Comparison of ENCODE assay signal across 19 mouse cellular contexts in genomic region chr1:54871321-54871720, GRCm38 (mm10). TPM values are rescaled to one million over a fixed set of nuclear protein-coding genes. Genes with fewer than 3 reads are reported as not detected.
A peak's percentile ranks its signal among the peaks of the same experiment; 100 is the strongest.
DNase-seq lines count a peak whose midpoint lies in the region; ATAC-seq lines count a peak whose summit lies in the region.
"Had no signal": no experiment of that assay in that cellular context is flagged by ENCODE, and none has a peak within 500 bp of the region (broad histone marks: within the 10 kb centered on the region; RNA-seq: fewer than 3 reads in every experiment).

No protein-coding gene starts in this region.

- WGBS in midbrain, embryonic 11.5 days, result 94% methylated on average over 1 of the region's 1 CpGs
- 88% methylated on average over 1 of the region's 1 CpGs for WGBS in intestine, embryonic 16.5 days

- no peak overlapping the region for H3K4me3 ChIP-seq in midbrain, embryonic 11.5 days (ENCODE audit: low read depth, low read length)
- H3K4me3 ChIP-seq in intestine, embryonic 16.5 days (ENCODE audit: low read length), result no peak overlapping the region
- H3K4me3 ChIP-seq: embryonic facial prominence, embryonic 13.5 days; hindbrain, embryonic 10.5 days; midbrain, embryonic 10.5 days; neural tube, embryonic 12.5 days had no signal

- no peaks in the 10 kb centered on the region for H3K36me3 ChIP-seq in midbrain, embryonic 11.5 days (ENCODE audit: control insufficient read depth, insufficient read depth, low read length)
- no peaks in the 10 kb centered on the region for H3K36me3 ChIP-seq in intestine, embryonic 16.5 days (ENCODE audit: control insufficient read depth, insufficient read depth, low read length)
- H3K36me3 ChIP-seq: embryonic facial prominence, embryonic 13.5 days; hindbrain, embryonic 10.5 days; midbrain, embryonic 10.5 days; neural tube, embryonic 12.5 days had no signal

- H3K27ac ChIP-seq in midbrain, embryonic 11.5 days (ENCODE audit: low read depth, low read length), result no peak overlapping the region
- H3K27ac ChIP-seq in intestine, embryonic 16.5 days (ENCODE audit: low read length), result no peak overlapping the region
- H3K27ac ChIP-seq: embryonic facial prominence, embryonic 13.5 days; hindbrain, embryonic 10.5 days; midbrain, embryonic 10.5 days; neural tube, embryonic 12.5 days had no signal

- H3K9ac ChIP-seq in midbrain, embryonic 11.5 days (ENCODE audit: low read length), result no peak overlapping the region
- H3K9ac ChIP-seq in intestine, embryonic 16.5 days (ENCODE audit: low read depth, low read length), result no peak overlapping the region
- H3K9ac ChIP-seq: embryonic facial prominence, embryonic 13.5 days; neural tube, embryonic 12.5 days had no signal

- peaks cover 9% of the 10 kb centered on the region for H3K4me1 ChIP-seq in midbrain, embryonic 11.5 days (ENCODE audit: control insufficient read depth, insufficient read depth, low read length)
- 0 out of 2 replicates have a peak, but pooled peaks cover 4% of the 10 kb centered on the region for H3K4me1 ChIP-seq in intestine, embryonic 16.5 days (ENCODE audit: control insufficient read depth, insufficient read depth, low read length)
- H3K4me1 ChIP-seq: neural tube, embryonic 12.5 days had no signal

- no peaks in the 10 kb centered on the region for H3K27me3 ChIP-seq in midbrain, embryonic 11.5 days (ENCODE audit: control insufficient read depth, insufficient read depth, low read length)
- H3K27me3 ChIP-seq in intestine, embryonic 16.5 days (replicated peaks; ENCODE audit: control insufficient read depth, insufficient read depth, low read length), result no peaks in the 10 kb centered on the region
- H3K27me3 ChIP-seq: CH12.LX; embryonic facial prominence, embryonic 13.5 days; neural tube, embryonic 12.5 days had no signal

- no peaks in the 10 kb centered on the region for H3K9me3 ChIP-seq in midbrain, embryonic 11.5 days (ENCODE audit: control insufficient read depth, low read length)
- no peaks in the 10 kb centered on the region for H3K9me3 ChIP-seq in intestine, embryonic 16.5 days (ENCODE audit: control insufficient read depth, low read length)
- H3K9me3 ChIP-seq: embryonic facial prominence, embryonic 13.5 days; hindbrain, embryonic 10.5 days; midbrain, embryonic 10.5 days; neural tube, embryonic 12.5 days had no signal

- peak; percentile 60 for ATAC-seq in common myeloid progenitor, adult 5-6 weeks (replicated peaks; ENCODE audit: low read depth, poor library complexity, severe bottlenecking)
- ATAC-seq in megakaryocyte-erythroid progenitor cell, adult 5-6 weeks (replicated peaks; ENCODE audit: low FRiP score, low TSS enrichment, poor library complexity, severe bottlenecking), result peak; percentile 61
- no peak for ATAC-seq in midbrain, embryonic 11.5 days (ENCODE audit: low FRiP score)
- ATAC-seq in intestine, embryonic 16.5 days, result no peak
- ATAC-seq: forebrain, embryonic 14.5 days had no signal

- peak; percentile 85 for DNase-seq in 416B (ENCODE audit: low read depth)
- DNase-seq in CD4-positive helper T cell, adult 2 months (ENCODE audit: low read depth, low spot score), result peak; percentile 77
- DNase-seq in gastrocnemius, postnatal 4 days (ENCODE audit: low spot score in 2 of 2), result no peak
- no peak for DNase-seq in midbrain, embryonic 11.5 days (ENCODE audit: low spot score, missing footprints)
- DNase-seq: adrenal gland, adult 2 months; cerebellum, adult 9-11 months; gastrocnemius, postnatal 10 days; kidney, postnatal 36 days; lung, adult 18-20 months had no signal

- H3K4me2 ChIP-seq in midbrain, embryonic 11.5 days, result no peak overlapping the region
- H3K4me2 ChIP-seq in intestine, embryonic 16.5 days (ENCODE audit: low read depth, low read length), result no peak overlapping the region
- H3K4me2 ChIP-seq: embryonic facial prominence, embryonic 13.5 days; liver, embryonic 11.5 days; neural tube, embryonic 12.5 days had no signal

RNA-seq across cellular contexts. Expression of gene Ankrd44, which starts 54.9 kb away (rescaled TPM):
- 38.8 and 51.0 TPM in 2 replicates for total RNA-seq in common myeloid progenitor, adult 5-6 weeks (2017)
- 19.2 and 23.8 TPM in 2 replicates for total RNA-seq in megakaryocyte-erythroid progenitor cell, adult 5-6 weeks (2014; fragmentation: Nextera tagmentation)
- total RNA-seq in megakaryocyte-erythroid progenitor cell, adult 5-6 weeks (2017), result 12.5 and 17.5 TPM in 2 replicates
- 10 to 100 TPM; 26.3 to 29.3 TPM for total RNA-seq in gastrocnemius, postnatal 4 days (2021)
- polyA plus RNA-seq in midbrain, embryonic 11.5 days (2014; fragmentation: Nextera tagmentation; extraction: Ambion mirVana), result 10.1 and 14.0 TPM in 2 replicates
- 7.2 and 7.6 TPM in 2 replicates for polyA plus RNA-seq in intestine, embryonic 16.5 days (2015; fragmentation: Nextera tagmentation; extraction: Ambion mirVana)

Comparison
In these comparisons a context has a peak if more than half of its experiments do, and no peak if none do; other contexts are left out.
1. DNase-seq: peak in 416B (single experiment) and CD4-positive helper T cell, adult 2 months (single experiment); none in gastrocnemius, postnatal 4 days (0 of 2) and midbrain, embryonic 11.5 days (single experiment).
2. ATAC-seq: peak in common myeloid progenitor, adult 5-6 weeks (single experiment) and megakaryocyte-erythroid progenitor cell, adult 5-6 weeks (single experiment); none in midbrain, embryonic 11.5 days (single experiment) and intestine, embryonic 16.5 days (single experiment).